Mouse (Mus musculus) stomach, postnatal 0 days (tissue): Measurements from ENCODE around the gene Wdfy4.

Source experiments
- CTCF ChIP-seq: IDR thresholded peaks from 2 replicates; pipeline ENCODE4 v1.5.1; 2016; ENCODE audit warnings: antibody characterized with exemption, low read depth, mild to moderate bottlenecking, moderate library complexity
- EP300 ChIP-seq: optimal IDR thresholded peaks from 2 replicates; pipeline ENCODE3; 2016; ENCODE audit warnings: antibody characterized with exemption

DNA sequence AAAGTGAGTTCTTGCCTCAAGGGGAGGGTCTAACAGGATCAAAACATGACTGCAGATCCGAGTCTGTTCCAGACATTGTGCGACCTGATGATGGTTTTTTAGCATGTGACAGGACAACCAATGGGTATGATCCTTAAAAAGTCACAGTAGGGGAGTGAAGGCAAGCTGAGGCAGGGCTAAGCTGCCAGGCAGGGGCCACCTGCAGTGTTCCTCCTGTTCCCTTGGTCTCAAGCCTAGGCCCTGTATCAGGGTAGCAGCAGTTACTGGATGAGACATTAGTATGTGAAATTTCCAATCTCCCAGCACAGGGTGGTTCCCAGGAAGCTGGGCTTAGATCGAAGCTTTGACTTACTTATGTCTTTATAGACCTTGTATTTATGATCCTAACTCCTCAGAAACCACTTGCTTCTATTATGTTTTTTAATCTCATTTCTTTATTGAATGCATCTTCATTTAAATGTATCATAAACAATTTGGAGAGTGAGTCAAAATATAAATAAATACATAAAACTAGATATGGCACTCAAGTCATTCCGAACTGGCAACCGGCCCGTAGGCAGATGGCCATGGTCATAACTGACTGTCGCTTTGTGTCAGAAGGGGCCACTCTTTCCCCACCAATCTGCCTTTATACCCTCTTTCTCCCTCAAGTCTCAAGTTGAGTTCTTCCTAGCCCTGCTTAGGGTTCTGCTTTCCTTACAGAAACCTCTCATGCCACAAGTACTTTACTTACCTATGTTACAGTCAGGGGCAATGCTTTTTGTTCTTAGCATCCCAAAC, 126.2 kb downstream of the Wdfy4 start:
- TF ChIP-seq CTCF (no peak), EP300 (no peak)
